Mouse (Mus musculus): ENCODE measurements around the gene Xrn1.
"Not testable (repeated sequence)": the region's sequence is repeated elsewhere in the genome, so short reads cannot be mapped to it uniquely, and the experiment has no call there.

Xrn1 gene

GRCm38 (mm10) chr9:95954585-95955461, at the start of gene Xrn1:
TSS of gene Xrn1 (plus strand) at chr9:95954760.
- peak; percentile 87 to 94 for DNase-seq (ENCODE audit: low read depth in 2 of 2, low spot score in 2 of 2)

DNA sequence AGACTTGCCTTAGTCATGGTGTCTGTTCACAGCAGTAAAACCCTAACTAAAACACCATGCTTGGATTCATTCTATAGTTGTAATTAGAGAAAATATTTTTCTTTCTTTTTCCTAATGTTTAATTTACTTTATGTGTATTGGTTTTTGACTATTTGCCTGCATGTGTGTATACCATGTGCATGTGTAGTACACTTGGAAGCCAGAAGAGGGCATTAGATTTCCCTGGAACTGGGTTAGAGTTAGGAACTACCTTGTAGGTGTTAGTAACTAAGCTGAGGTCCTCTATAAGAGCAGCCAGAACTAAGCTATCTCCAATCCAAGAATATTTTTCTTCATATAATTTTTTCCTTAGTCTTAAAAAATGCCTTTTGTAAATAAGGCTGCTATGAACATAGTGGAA, 21.7 kb upstream of the Xrn1 start:
- no peak for DNase-seq (ENCODE audit: low read depth in 2 of 2, low spot score in 2 of 2)

DNA sequence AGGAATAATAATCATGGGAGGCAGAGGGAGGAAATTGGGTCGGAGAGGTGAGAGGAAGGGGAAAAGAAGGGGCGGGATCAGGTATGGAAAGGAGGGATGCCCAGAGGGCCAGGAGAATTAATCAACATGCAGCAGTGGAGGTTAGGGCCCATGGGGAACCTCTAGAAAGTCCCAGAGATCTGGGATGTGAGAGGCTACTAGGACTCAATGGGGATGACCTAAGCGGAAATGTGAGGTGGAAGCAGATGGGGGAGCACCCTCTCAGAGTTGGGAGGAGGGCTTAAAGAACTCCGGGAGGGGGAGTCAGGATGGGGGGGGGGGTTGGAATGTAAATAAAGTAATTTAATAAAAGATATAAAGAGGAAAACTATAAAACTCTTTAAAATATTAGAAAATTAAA, 902 bp upstream of the Xrn1 start:
- no peak for DNase-seq (ENCODE audit: low read depth in 2 of 2, low spot score in 2 of 2)

GRCm38 (mm10) chr9:95954226-95954584, 355 bp upstream of the Xrn1 start:
- DNase-seq (ENCODE audit: low read depth in 2 of 2, low spot score in 2 of 2): no peak

DNA sequence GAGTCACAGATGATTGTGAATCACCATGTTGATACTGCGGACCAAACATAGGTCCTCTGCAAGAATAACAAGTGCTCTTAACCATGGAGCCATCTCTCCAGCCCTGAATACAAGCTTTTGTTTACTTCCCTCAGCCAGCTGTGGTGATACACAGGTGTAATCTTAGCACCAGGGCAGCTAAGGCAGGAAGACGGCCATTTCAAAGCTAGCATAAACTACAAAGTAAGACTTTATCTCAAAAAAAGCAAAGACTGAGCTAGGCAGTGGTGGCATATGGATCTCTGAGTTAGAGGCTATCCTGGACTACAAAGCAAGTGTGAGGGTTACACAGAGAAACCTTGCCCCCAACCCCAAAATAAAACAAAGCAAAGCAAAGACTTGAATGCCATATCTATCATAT, 3.1 kb downstream of the Xrn1 start:
- DNase-seq (ENCODE audit: low read depth in 2 of 2, low spot score in 2 of 2): no peak

DNA sequence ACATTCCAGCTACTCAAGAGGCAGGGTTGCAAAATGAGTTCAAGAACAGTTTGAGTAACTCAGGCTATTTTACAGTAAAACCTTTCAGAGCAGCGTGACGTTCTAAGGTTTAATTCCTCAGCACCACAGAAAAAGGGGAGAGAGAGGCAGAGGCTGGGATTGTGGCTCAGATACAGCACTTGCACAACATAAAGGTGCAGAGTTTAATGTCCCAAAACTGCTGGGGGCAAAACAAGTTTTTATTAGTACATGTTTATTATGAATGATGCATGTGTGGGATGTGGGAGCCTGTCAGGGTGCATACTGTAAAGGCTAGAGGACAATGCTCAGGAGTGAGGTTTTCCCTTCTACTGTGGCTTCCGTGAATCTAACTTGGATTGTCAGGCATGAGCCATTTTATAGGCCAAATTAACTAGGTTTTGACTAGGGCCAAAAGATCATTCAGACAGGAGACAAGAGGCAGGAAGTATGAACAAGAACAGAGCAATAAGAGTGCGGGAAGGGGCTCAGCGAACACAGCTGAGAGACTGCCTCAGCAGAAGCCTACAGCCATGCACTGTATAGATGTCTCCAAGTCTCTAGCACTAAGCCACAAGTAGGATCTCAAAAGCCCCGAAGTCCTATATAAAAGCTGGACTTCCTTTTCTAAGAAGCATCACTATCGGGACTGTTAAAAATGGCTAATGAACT, 3.6 kb downstream of the Xrn1 start:
- DNase-seq (ENCODE audit: low read depth in 2 of 2, low spot score in 2 of 2): no peak

- DNase-seq (ENCODE audit: low read depth in 2 of 2, low spot score in 2 of 2): not testable (repeated sequence)
Measured at GRCm38 (mm10) chr9:95958731-95959105, 4.2 kb downstream of the Xrn1 start.

GRCm38 (mm10) chr9:95959246-95959645, 4.7 kb downstream of the Xrn1 start:
- no peak for DNase-seq (ENCODE audit: low read depth in 2 of 2, low spot score in 2 of 2)

GRCm38 (mm10) chr9:95959732-95960428, 5.3 kb downstream of the Xrn1 start:
- DNase-seq (ENCODE audit: low read depth in 2 of 2, low spot score in 2 of 2): no peak

DNA sequence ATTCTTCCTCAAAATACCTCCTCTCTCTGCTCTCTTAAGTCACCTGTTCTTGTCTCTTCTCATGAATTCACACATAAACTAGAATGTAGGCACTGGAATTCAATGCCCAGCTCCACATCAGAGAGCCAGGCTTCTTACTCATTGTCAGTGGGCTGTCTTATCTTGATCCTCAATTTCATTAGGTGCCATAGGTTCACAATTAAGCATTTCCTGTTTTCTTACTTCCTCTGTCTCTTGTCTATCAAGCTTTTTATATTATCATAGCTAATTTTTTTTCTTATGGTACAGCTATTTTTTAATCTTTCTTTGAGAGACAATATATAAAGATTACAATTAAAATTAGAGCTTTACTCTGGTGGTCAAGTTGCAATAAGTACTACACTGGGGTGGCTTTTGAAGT, 6.5 kb downstream of the Xrn1 start:
- DNase-seq (ENCODE audit: low read depth in 2 of 2, low spot score in 2 of 2): no peak

DNA sequence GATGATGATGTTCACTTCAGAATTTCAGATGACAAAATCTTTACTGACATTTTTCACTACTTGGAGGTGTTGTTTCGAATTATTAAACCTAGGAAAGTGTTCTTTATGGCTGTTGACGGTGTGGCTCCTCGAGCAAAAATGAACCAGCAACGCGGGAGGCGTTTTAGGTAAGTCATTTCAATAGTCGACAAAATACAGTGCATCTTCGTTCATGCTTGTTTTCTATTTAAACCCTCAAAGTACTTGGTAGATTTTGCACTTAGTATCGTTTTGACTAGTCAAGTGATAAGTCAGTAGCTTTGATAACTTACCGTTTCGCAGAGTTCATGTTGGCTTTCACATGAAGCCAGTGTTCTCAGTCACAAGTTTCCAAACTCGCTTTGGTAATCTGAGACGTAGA, 9.5 kb downstream of the Xrn1 start:
- no peak for DNase-seq (ENCODE audit: low read depth in 2 of 2, low spot score in 2 of 2)

- no peak for DNase-seq (ENCODE audit: low read depth in 2 of 2, low spot score in 2 of 2)
Measured at GRCm38 (mm10) chr9:95978279-95978678, 23.7 kb downstream of the Xrn1 start.

DNA sequence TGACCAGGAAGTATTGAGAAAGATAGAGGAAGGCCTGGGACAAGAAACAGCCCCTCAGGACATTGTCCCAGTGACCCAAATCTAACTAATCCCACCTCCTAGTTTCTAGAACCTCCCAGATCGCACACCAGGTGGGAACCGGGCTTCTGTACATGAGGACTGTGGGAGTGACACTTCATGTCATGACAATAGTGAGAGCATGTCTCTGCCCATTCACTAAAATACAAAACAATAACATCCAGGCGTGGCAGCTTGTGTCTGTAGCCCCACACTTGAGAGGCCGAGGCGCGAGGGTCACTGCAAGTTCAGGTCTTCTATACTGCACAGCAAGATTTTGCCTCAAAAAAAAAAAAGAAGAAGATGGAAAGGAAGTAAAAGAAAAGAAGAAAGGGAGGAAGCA, 25.3 kb downstream of the Xrn1 start:
- no peak for DNase-seq (ENCODE audit: low read depth in 2 of 2, low spot score in 2 of 2)

- DNase-seq (ENCODE audit: low read depth in 2 of 2, low spot score in 2 of 2): no peak
Measured at GRCm38 (mm10) chr9:95992255-95992654, 37.7 kb downstream of the Xrn1 start.

DNA sequence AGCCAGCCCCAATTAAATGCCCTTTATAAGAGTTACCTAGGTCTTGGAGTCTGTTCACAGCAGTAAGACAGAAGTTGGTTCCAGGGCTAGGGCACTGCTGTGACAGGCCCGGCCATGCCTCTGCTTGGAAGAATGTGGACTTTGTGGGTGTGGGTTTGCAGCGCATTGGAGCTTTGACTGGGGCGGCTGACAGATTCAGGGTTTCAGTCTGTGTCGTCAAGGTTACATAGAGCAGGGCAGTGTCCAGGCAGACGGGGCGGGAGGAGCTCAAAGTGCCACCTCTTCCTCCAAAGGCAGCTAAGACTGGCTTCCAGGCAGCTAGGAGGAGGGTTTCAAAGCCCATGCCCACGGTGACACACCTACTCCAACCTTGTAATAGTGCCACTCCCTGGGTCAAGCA, 49.9 kb downstream of the Xrn1 start:
- no peak for DNase-seq (ENCODE audit: low read depth in 2 of 2, low spot score in 2 of 2)

DNA sequence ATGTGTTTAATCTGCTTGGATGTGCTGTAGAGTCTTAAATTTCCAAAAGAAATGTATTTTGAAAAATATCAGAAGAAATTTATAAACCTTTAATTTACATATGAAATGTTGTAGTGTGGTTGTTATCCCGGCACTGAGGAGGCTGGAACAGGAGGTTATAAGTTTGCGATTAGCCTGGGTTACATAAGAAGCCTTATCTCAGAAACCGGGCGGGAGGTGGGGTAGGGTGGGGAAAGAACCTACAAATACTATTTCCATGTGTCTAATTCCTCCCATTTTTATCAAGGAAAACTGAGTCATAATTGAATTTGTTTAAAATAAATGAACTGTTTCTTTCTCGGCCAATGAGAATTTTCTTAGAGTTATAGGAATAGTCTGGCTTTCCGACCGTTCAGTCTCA, 56.1 kb downstream of the Xrn1 start:
- DNase-seq (ENCODE audit: low read depth in 2 of 2, low spot score in 2 of 2): no peak

GRCm38 (mm10) chr9:96023921-96024320, 69.4 kb downstream of the Xrn1 start:
- no peak for DNase-seq (ENCODE audit: low read depth in 2 of 2, low spot score in 2 of 2)

DNA sequence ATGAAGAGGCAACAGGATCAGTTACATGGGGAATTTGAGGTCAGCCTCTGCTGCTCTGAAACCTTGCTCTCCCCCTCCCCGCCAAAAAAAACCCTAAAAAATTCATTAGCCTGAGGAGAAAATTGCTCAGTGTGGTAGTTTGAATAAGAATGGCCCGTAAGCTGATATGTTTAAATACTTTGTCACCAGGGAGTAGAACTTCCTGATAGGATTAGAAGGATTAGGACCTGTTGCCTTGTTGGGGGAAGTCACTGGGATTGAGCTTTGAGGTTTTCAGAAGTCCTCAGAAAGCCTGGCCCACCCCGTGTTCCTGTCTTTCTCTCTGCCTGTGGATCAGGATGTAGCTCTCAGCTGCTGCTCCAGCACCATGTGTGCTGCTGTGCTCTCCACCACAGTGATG, 73.4 kb downstream of the Xrn1 start:
- no peak for DNase-seq (ENCODE audit: low read depth in 2 of 2, low spot score in 2 of 2)

GRCm38 (mm10) chr9:96028818-96029217, 74.3 kb downstream of the Xrn1 start:
- DNase-seq (ENCODE audit: low read depth in 2 of 2, low spot score in 2 of 2): peak in 1 of 2 experiments; percentile 20

GRCm38 (mm10) chr9:96029886-96030285, 75.3 kb downstream of the Xrn1 start:
- no peak for DNase-seq (ENCODE audit: low read depth in 2 of 2, low spot score in 2 of 2)

DNA sequence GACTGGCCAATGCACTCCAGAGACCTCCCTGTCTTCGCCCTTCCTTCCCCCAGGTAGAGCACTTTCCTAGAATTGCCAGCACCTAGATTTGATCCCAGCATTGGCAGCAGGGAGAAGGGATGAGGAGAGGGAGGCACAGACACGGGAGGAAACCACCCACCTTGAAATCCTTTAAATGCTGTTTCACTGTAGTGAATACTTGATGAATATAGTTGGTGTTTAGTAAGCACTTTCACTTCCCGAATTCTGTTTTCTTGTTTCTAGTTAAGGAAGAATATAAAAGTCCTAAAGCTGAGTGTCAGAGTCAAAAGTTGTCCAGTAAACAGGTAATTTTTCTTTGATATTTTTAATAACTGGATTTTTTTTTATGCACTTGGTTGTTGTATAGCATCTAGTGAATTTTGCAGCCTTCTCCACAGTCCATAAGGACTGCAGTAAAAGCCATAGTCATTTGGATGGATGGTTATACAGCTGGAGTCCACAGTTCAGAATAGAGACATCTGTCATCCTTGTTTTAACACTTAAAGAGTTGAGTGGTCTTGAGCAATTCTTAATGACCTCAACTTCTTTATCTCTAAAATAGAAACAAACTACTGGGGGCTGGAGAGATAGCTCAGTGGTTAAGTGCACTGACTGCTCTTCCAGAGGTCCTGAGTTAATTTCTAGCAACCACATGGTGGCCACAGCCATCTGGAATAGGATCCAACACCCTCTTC, 81.0 kb downstream of the Xrn1 start:
- DNase-seq (ENCODE audit: low read depth in 2 of 2, low spot score in 2 of 2): no peak

Data from CD8-positive naive resting alpha-beta T cell, adult 2 months (primary cell).